Mouse (Mus musculus) stomach, embryonic 16.5 days (tissue): ENCODE data around the gene Rpl15. TPM values are rescaled to one million over a fixed set of nuclear protein-coding genes. Genes with fewer than 3 reads are reported as not detected.

Experiments used
- ATAC-seq: fragments of 200-750 bp; cut with Nextera tagmentation; 2 replicates; pipeline ENCODE4 v1.8.0; 2017; ENCODE audit warnings: moderate number of reproducible peaks, moderate TSS enrichment; ENCODE audit not compliant: insufficient read depth, low FRiP score
- H3K27ac ChIP-seq: fragments of 300-500 bp; sonication (generic); 2 replicates; pipeline ENCODE4 v1.5.1; 2014; ENCODE audit warnings: low read length
- H3K27me3 ChIP-seq: fragments of 300-500 bp; sonication (generic); 2 replicates; pipeline ENCODE4 v1.6.1; 2014; ENCODE audit warnings: low read length, control low read depth, mixed read lengths; ENCODE audit not compliant: control insufficient read depth, insufficient read depth
- H3K36me3 ChIP-seq: fragments of 300-500 bp; sonication (generic); 2 replicates; pipeline ENCODE4 v1.6.1; 2014; ENCODE audit warnings: low read length; ENCODE audit not compliant: control insufficient read depth, insufficient read depth
- H3K4me1 ChIP-seq: fragments of 300-500 bp; sonication (generic); 2 replicates; pipeline ENCODE4 v1.6.1; 2014; ENCODE audit warnings: low read length, control low read depth, mixed read lengths; ENCODE audit not compliant: control insufficient read depth, insufficient read depth
- H3K4me2 ChIP-seq: fragments of 300-500 bp; sonication (generic); 2 replicates; pipeline ENCODE4 v1.6.1; 2014; ENCODE audit warnings: low read depth, low read length, mixed read lengths
- H3K4me3 ChIP-seq: fragments of 300-500 bp; sonication (generic); replicated peaks from 2 replicates; pipeline ENCODE4 v1.5.1; 2014; ENCODE audit warnings: mild to moderate bottlenecking, low read length
- H3K9ac ChIP-seq: fragments of 300-500 bp; sonication (generic); 2 replicates; pipeline ENCODE4 v1.6.1; 2014; ENCODE audit warnings: low read length
- H3K9me3 ChIP-seq: fragments of 300-500 bp; sonication (generic); replicated peaks from 2 replicates; pipeline ENCODE4 v1.6.1; 2016; ENCODE audit warnings: low read length, control low read depth; ENCODE audit not compliant: control insufficient read depth
- WGBS: fragments of 180-500 bp; shearing (Covaris S2); extraction: QIAGEN DNeasy Blood & Tissue Kit; methylation state at CpG from one replicate; pipeline ENCODE4 v1.1.7; 2014; 5-methylcytosine and 5-hydroxymethylcytosine counted together
- polyA plus RNA-seq: library from polyadenylated mRNA; unstranded; fragments of >200 nt; fragmentation: Nextera tagmentation; extraction: Ambion mirVana; gene quantifications from 2 replicates; pipeline ENCODE4 v1.2.1, GENCODE M21; 2015

Gene Rpl15
- polyA plus RNA-seq, result 302 and 417 TPM in 2 replicates

- no peaks in the 10 kb centered on the region for H3K9me3 ChIP-seq
- peak within 1 kb of the TSS; percentile 79 for H3K27ac ChIP-seq
- no peaks in the 10 kb centered on the region for H3K27me3 ChIP-seq
- H3K4me2 ChIP-seq, result peak within 1 kb of the TSS; percentile 77
- under 1% methylated on average over 78 of the region's 78 CpGs for whole genome bisulfite sequencing
- H3K9ac ChIP-seq, result peak within 1 kb of the TSS; percentile 84
- ATAC-seq, result peak; percentile 100
- peak within 1 kb of the TSS; percentile 69 for H3K4me3 ChIP-seq
- no peaks in the 10 kb centered on the region for H3K4me1 ChIP-seq
- H3K36me3 ChIP-seq, result peaks cover 12% of the 10 kb centered on the region
Measured at GRCm38 (mm10) chr14:18270529-18271441, at the start of gene Rpl15, which contains the start of gene Nkiras1. TSS of gene Rpl15 (minus strand) at chr14:18271391. TSS of gene Nkiras1 (plus strand) at chr14:18271136.

- Histone ChIP-seq H3K27ac (no peak overlapping the region), H3K27me3 (no peaks in the 10 kb centered on the region), H3K36me3 (no peaks in the 10 kb centered on the region), H3K9me3 (no peaks in the 10 kb centered on the region), H3K4me3 (no peak overlapping the region), H3K9ac (no peak overlapping the region), H3K4me1 (no peaks in the 10 kb centered on the region), H3K4me2 (no peak overlapping the region)
- no peak for ATAC-seq
- WGBS, result 68% methylated on average over 11 of the region's 11 CpGs
Measured at GRCm38 (mm10) chr14:18317457-18318411, 46.5 kb upstream of the Rpl15 start.

DNA sequence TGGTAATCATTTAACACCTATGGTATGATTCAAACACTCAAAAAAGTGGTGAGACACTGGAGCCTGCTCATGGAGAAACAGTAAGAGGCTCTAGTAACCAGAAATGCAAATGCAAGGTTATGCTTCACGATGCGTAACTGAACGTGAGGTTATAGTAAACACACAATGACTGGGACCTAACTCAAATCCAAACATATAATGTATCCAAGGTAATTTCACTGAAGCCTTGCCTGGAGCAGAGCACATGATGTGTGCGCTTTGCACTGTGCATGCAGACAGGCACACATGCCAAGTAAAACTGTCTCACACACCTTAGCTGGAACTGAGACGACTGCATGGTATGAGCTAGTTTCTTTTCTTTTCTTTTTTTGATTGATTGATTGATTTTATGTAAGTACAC, 33.0 kb upstream of the Rpl15 start:
- no peak for ATAC-seq
- H3K27ac ChIP-seq, result no peak overlapping the region
- WGBS, result 76% methylated on average over 5 of the region's 5 CpGs

DNA sequence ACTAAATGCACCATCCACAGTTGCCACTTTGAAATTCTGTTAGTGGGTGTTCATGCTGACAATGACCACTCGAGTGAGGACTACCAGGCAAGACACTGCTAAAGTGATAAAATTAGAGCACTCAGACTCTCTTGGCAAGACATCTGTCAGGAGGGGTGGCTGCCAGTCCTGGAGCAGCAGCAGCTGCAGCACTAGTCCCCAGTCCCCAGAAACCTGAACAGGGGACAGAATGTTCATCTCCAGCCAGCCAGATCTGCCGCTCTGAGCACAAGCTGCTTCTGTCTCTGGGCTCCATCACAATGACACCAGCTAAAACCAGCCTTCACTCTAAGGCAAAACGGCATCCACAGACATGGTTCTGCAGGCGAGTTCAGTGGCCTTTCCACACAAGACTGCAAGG, 32.1 kb upstream of the Rpl15 start:
- H3K4me3 ChIP-seq, result no peak overlapping the region
- no peak for ATAC-seq
- no peak overlapping the region for H3K9ac ChIP-seq
- H3K27me3 ChIP-seq, result no peaks in the 10 kb centered on the region
- 58% methylated on average over 4 of the region's 4 CpGs for WGBS
- H3K4me2 ChIP-seq, result no peak overlapping the region
- no peak overlapping the region for H3K27ac ChIP-seq
- 0 out of 2 replicates have a peak, but pooled peaks cover 4% of the 10 kb centered on the region for H3K4me1 ChIP-seq
- no peaks in the 10 kb centered on the region for H3K9me3 ChIP-seq
- H3K36me3 ChIP-seq, result no peaks in the 10 kb centered on the region

More for the DNA sequence above, 33.0 kb upstream of the Rpl15 start:
- no peaks in the 10 kb centered on the region for H3K36me3 ChIP-seq
- H3K4me3 ChIP-seq, result no peak overlapping the region
- H3K9ac ChIP-seq, result no peak overlapping the region
- no peaks in the 10 kb centered on the region for H3K27me3 ChIP-seq
- H3K4me2 ChIP-seq, result no peak overlapping the region
- H3K4me1 ChIP-seq, result 0 out of 2 replicates have a peak, but pooled peaks cover 4% of the 10 kb centered on the region
- H3K9me3 ChIP-seq, result no peaks in the 10 kb centered on the region

DNA sequence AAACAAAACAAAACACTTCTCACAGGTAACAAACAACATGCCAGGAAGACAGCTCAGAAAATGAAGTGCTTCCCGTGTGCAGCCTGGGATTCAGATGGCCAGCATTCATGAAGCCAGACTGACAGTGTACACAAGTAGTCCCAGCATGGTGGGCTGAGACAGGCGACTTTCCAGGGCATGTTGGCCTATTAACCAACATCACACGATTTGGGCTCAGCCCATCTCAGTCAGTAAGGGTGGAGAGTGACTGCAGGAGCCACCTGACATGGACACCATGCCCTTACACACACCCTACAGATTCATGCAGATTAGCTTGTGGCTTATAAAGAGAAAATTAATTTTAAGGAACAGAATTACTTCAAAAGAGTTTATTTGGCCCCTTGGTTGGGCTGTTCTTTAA, 31.6 kb upstream of the Rpl15 start:
- Histone ChIP-seq H3K4me1 (0 out of 2 replicates have a peak, but pooled peaks cover 4% of the 10 kb centered on the region), H3K4me3 (no peak overlapping the region), H3K36me3 (no peaks in the 10 kb centered on the region), H3K27ac (no peak overlapping the region), H3K4me2 (no peak overlapping the region), H3K27me3 (no peaks in the 10 kb centered on the region), H3K9ac (no peak overlapping the region), H3K9me3 (no peaks in the 10 kb centered on the region)
- no peak for ATAC-seq
- WGBS, result 71% methylated on average over 3 of the region's 3 CpGs

- Histone ChIP-seq H3K4me3 (no peak overlapping the region), H3K36me3 (no peaks in the 10 kb centered on the region), H3K9me3 (no peaks in the 10 kb centered on the region), H3K4me2 (no peak overlapping the region), H3K9ac (no peak overlapping the region), H3K27ac (no peak overlapping the region), H3K4me1 (0 out of 2 replicates have a peak, but pooled peaks cover 4% of the 10 kb centered on the region), H3K27me3 (no peaks in the 10 kb centered on the region)
- 75% methylated on average over 3 of the region's 3 CpGs for WGBS
- ATAC-seq, result no peak
Measured at GRCm38 (mm10) chr14:18301591-18301990, 30.4 kb upstream of the Rpl15 start.

GRCm38 (mm10) chr14:18300676-18301075, 29.5 kb upstream of the Rpl15 start:
- H3K36me3 ChIP-seq, result no peaks in the 10 kb centered on the region
- no peaks in the 10 kb centered on the region for H3K27me3 ChIP-seq
- no peak for ATAC-seq
- H3K4me3 ChIP-seq, result no peak overlapping the region
- H3K9ac ChIP-seq, result no peak overlapping the region
- 0 out of 2 replicates have a peak, but pooled peaks cover 4% of the 10 kb centered on the region for H3K4me1 ChIP-seq
- WGBS, result 87% methylated on average over 2 of the region's 2 CpGs
- no peak overlapping the region for H3K4me2 ChIP-seq
- H3K9me3 ChIP-seq, result no peaks in the 10 kb centered on the region
- H3K27ac ChIP-seq, result no peak overlapping the region

- no peaks in the 10 kb centered on the region for H3K9me3 ChIP-seq
- H3K4me2 ChIP-seq, result no peak overlapping the region
- H3K9ac ChIP-seq, result no peak overlapping the region
- H3K36me3 ChIP-seq, result no peaks in the 10 kb centered on the region
- 0 out of 2 replicates have a peak, but pooled peaks cover 4% of the 10 kb centered on the region for H3K4me1 ChIP-seq
- 86% methylated on average over 2 of the region's 2 CpGs for WGBS
- no peak overlapping the region for H3K4me3 ChIP-seq
- no peak for ATAC-seq
- H3K27me3 ChIP-seq, result no peaks in the 10 kb centered on the region
- H3K27ac ChIP-seq, result no peak overlapping the region
Measured at GRCm38 (mm10) chr14:18298874-18299273, 27.7 kb upstream of the Rpl15 start.
